Mouse (Mus musculus) embryo, embryonic 11 days (tissue): ENCODE measurements around the gene Dhrs1.

Experiments
- DNase-seq: peaks from one replicate; pipeline ENCODE4 v3.0.0-alpha.2; 2015

Gene Dhrs1

GRCm38 (mm10) chr14:55721076-55721475, 24.4 kb downstream of the Dhrs1 start:
- no peak for DNase-seq

GRCm38 (mm10) chr14:55720666-55721065, 24.8 kb downstream of the Dhrs1 start:
- DNase-seq: no peak

GRCm38 (mm10) chr14:55719737-55720136, 25.8 kb downstream of the Dhrs1 start:
- no peak for DNase-seq

GRCm38 (mm10) chr14:55716884-55717283, 28.6 kb downstream of the Dhrs1 start:
- no peak for DNase-seq

GRCm38 (mm10) chr14:55716271-55716670, 29.2 kb downstream of the Dhrs1 start:
- DNase-seq: no peak

GRCm38 (mm10) chr14:55714893-55715292, 30.6 kb downstream of the Dhrs1 start:
- DNase-seq: peak; percentile 13

GRCm38 (mm10) chr14:55713729-55714122, 31.8 kb downstream of the Dhrs1 start, which contains the start of gene Tgm1:
Gene Tgm1 (minus strand): TSS chr14:55713926.
- DNase-seq: no peak

GRCm38 (mm10) chr14:55713007-55713728, 32.3 kb downstream of the Dhrs1 start:
- peak; percentile 32 for DNase-seq

GRCm38 (mm10) chr14:55711786-55712185, 33.7 kb downstream of the Dhrs1 start:
- no peak for DNase-seq

GRCm38 (mm10) chr14:55709509-55709908, 36.0 kb downstream of the Dhrs1 start:
- DNase-seq: no peak

GRCm38 (mm10) chr14:55707397-55707796, 38.1 kb downstream of the Dhrs1 start:
- DNase-seq: no peak

GRCm38 (mm10) chr14:55706051-55706600, 39.4 kb downstream of the Dhrs1 start:
- DNase-seq: no peak

GRCm38 (mm10) chr14:55702761-55703160, 42.7 kb downstream of the Dhrs1 start:
- no peak for DNase-seq

- DNase-seq: no peak
Observed at GRCm38 (mm10) chr14:55701131-55701530, 44.4 kb downstream of the Dhrs1 start.

GRCm38 (mm10) chr14:55697226-55697625, 48.3 kb downstream of the Dhrs1 start:
- no peak for DNase-seq

- DNase-seq: no peak
Observed at GRCm38 (mm10) chr14:55689433-55689832, 56.1 kb downstream of the Dhrs1 start.
